Mouse (Mus musculus) bone marrow macrophage, adult 2 months (primary cell): ENCODE data around the gene Cnih1. TPM values are rescaled to one million over a fixed set of nuclear protein-coding genes. Genes with fewer than 3 reads are reported as not detected.
A peak's percentile ranks its signal among the peaks of the same experiment; 100 is the strongest.

Experiments
- H3K27ac ChIP-seq: 2 replicates; pipeline ENCODE4 v1.5.1; 2012; ENCODE audit warnings: low read depth, low read length; ENCODE audit not compliant: insufficient read depth
- H3K4me1 ChIP-seq: 2 replicates; pipeline ENCODE4 v1.6.1; 2012; ENCODE audit warnings: low read length; ENCODE audit not compliant: control insufficient read depth, insufficient read depth
- H3K4me3 ChIP-seq: 2 replicates; pipeline ENCODE4 v1.5.1; 2012; ENCODE audit warnings: mild to moderate bottlenecking, low read length, moderate library complexity; ENCODE audit not compliant: insufficient read depth
- CTCF ChIP-seq: IDR thresholded peaks from 2 replicates; pipeline ENCODE4 v1.5.1; 2012; ENCODE audit warnings: low read depth, mild to moderate bottlenecking, low read length, moderate library complexity
- POLR2A ChIP-seq: IDR thresholded peaks from 2 replicates; pipeline ENCODE4 v1.6.1; 2012; ENCODE audit warnings: mild to moderate bottlenecking, low read depth, low read length, borderline replicate concordance
- polyA plus RNA-seq: library from polyadenylated mRNA; stranded (reverse); fragments of >200 nt; gene quantifications from 2 replicates; pipeline ENCODE4 v1.2.4, GENCODE M21; 2012; ENCODE audit not compliant: missing spikeins, insufficient read depth, insufficient read length

Cnih1 gene
- polyA plus RNA-seq, 1 experiment, result 88.8 TPM

- no peak overlapping the region for H3K4me3 ChIP-seq
- TF ChIP-seq CTCF, result 0 out of 2 replicates have a peak, but pooled peaks have one; percentile 20
- no peak for TF ChIP-seq POLR2A
- no peak overlapping the region for H3K27ac ChIP-seq
- H3K4me1 ChIP-seq, result no peaks in the 10 kb centered on the region
These were observed 62.5 kb downstream of the Cnih1 start for GRCm38 (mm10) chr14:46725743-46726142.

Other genes with a start within 250 kb of the Cnih1 start
- 25.0 and 26.6 TPM in 2 replicates for gene Cdkn3, start 27.9 kb downstream of the Cnih1 start, polyA plus RNA-seq
- gene Gmfb, start 33.8 kb upstream of the Cnih1 start, polyA plus RNA-seq, result 62.7 and 73.4 TPM in 2 replicates
- 33.9 and 37.2 TPM in 2 replicates for gene Cgrrf1, start 43.7 kb upstream of the Cnih1 start, polyA plus RNA-seq
- gene Samd4, start 94.4 kb upstream of the Cnih1 start, polyA plus RNA-seq, result 2.3 and 3.5 TPM in 2 replicates